Mouse (Mus musculus): ENCODE results near the gene Zfp414.
"Not testable (repeated sequence)": the region's sequence is repeated elsewhere in the genome, so short reads cannot be mapped to it uniquely, and the experiment has no call there.

The Zfp414 gene

DNA sequence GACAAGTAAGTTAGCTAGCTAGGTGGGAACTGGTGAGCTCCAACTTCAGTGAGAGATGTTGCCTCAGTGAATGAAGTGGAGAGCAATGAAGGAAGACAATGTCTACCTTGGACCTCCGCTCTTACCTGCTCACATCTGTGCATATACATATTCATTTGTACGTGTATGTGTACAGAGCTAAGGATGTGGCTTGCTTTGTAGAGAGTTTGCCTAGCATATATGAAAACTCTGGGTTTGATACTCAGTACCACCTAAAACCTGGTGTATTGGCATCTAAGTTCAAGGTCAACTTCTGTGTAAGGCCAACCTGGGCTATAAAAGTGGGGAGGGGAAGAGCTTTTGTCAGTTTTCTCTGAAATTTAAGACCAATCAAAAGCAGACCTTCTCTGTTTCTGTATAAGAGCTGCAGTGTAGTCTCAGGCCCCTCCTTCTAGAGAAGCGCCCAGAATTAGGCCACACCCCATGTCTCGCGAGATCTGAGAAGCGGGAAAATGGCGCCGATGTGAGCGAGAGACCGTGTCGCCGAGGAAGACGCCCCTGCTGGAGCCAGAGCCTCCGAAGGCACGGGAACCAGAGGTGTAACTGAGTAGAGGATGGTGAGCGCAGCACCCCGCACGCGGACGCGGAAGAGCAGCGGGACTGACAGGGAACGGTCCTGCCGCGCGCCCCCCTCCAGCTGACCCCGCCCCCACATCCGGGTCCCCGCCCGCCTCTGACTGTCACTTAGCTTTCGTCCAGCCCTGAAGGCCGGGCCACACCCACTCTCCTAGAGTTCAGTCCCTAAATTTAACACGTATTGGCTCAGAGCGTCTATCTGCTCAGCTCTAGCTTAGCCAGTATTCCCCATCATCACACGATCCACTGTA, at the start of gene Zfp414:
Gene Zfp414 (plus strand): TSS at position 470 of the 866 bp plus-strand sequence.
- DNase-seq, result peak; percentile 88

DNA sequence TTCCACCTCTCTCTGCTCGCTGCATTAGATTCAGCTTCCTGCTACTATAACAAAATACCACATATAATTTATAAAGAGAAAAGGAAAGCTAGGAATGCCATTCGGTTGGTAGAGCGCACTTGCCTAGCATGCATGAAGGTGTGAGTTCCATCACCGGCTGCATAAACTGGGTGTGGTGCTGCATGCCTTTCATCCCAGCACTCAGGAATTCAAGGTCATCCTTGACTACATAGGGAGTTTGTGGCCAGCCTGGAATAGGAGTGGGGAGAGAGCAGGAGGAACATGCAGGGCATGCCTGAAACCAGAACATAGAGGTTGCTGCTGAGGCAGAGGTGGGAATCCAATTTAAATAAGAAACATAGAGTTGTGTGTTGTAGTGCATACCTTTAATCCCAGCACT, 44.8 kb upstream of the Zfp414 start:
- no peak for DNase-seq

GRCm38 (mm10) chr17:33586011-33586410, 42.9 kb upstream of the Zfp414 start:
- DNase-seq, result no peak

DNA sequence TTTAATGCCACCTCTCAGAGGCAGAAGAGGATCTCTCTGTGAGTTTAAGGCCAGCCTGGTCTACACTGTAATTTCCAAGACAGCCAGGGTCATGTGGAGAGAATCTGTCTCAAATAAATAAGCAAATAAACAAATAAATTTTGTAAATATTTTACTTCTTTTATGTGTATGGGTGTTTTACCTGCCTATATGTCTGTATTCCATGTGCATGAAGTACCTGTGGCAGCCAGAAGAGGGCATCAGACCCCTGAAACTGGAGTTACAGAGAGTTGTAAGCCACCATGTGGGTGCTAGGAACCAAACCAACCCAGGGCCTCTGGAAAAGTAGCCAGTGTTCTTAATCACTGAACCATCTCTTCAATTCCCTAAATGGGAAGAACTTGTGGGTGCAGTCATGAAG, 31.6 kb upstream of the Zfp414 start:
- no peak for DNase-seq

DNA sequence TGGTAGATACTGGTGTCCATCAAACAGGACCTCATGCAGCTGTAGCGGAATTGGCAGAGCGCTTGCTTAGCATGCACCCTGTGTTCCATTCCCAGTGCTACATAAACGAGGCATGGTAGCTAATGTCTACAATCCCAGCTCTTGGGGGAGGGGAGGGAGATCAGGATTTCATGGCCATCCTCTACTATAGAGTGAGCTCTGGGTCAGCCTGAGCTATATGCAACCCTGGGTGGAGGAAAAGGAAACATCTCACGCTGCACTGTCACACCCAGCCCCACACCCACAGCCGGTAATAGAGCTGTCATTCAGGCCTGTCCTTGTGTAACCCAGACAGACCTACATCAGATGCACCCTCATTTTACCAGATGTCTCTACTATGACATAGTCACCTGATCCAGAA, 30.4 kb upstream of the Zfp414 start:
- DNase-seq, result no peak

DNA sequence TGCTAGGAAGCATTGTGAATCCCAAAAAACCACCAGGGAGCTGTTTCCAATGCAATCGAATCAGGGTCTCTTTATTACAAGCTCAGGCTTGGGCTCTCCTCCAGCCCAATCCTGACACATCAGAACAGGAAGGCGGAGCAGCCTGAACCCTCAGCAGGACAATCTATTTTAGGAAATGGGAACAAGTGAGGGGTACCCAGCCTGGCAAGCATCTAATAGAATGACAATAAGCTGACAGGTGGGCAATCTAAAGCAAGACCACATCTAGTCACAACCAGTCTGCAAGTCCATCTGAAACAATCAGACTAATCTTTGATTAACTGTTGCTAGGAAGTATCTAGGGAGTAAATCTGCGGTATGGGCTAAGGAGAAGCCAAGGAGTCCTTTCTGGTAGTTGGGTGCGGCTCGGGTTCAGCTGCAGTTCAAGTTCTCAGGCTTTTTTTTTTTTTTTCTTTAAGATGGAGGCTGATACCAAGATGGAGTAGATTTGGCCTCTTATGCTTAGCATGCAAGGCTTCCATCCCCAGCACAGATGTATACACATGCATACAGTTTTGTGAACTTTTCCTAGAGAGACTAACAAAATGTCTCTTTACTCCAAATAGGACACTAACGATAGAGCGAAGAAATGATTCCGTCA, 28.9 kb upstream of the Zfp414 start:
- no peak for DNase-seq

GRCm38 (mm10) chr17:33600831-33601230, 28.1 kb upstream of the Zfp414 start:
- no peak for DNase-seq

DNA sequence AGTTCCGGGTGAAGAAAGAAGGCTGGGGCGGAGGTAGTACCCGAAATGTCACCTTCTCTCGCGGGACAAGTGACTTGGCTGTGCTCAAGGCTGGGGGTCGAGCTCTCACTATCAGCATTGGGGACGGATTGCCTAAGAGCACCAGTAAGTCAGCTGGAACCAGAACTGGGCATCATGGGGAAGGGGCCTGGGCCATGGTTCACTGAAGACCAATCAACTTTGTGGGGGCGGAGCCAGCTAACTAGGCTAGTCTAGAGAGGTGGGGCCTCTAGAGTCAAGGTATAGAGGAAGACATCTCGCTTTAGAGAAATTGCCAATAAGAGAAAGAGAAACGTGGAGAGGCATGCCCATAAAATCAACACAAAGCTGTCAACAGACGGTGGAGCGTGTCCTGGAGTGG, 26.9 kb upstream of the Zfp414 start:
- no peak for DNase-seq

DNA sequence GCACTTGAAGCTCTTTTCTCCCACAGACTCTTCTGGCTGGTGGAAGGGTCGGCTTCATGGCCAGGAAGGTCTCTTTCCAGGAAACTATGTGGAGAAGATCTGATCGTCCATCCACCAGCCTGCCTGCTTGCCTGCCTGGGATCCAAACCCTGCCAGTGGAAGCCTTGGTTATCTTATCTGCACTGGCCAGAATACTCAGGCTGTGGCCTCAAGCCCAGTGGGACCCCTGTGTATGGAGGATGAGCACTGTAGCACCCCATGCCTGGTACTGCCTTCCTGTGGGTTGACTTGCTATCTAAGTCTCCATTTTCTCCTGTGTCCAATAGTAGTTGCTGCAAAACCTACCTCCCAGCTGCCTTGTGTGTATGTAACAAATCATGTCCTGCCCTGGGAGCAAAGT, 21.6 kb upstream of the Zfp414 start:
- no peak for DNase-seq

GRCm38 (mm10) chr17:33610548-33610947, 18.3 kb upstream of the Zfp414 start:
- DNase-seq, result no peak

GRCm38 (mm10) chr17:33613726-33614125, 15.2 kb upstream of the Zfp414 start:
- not testable (repeated sequence) for DNase-seq

DNA sequence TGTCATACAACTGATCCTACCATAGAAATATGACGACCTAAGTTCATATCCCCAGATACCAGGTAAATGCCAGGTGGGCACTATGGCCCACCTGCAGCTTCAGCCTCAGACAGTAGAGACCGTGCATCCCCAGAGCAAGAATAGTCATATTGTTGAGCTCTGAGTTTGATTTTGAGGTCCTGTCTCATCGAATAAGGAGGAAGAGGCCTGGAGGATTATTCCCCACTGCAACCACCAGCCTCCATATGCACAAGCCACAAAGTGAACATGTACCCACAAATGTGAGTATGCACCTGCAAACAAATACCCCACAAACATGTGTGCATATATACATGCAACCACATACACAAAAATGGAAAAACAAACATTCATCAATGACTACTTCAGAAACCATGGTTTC, 1.6 kb upstream of the Zfp414 start:
- DNase-seq, result no peak

- peak; percentile 15 for DNase-seq
Measured at GRCm38 (mm10) chr17:33629487-33630125, 716 bp downstream of the Zfp414 start.

- DNase-seq, result no peak
Measured at GRCm38 (mm10) chr17:33630171-33630895, 1.4 kb downstream of the Zfp414 start.

DNA sequence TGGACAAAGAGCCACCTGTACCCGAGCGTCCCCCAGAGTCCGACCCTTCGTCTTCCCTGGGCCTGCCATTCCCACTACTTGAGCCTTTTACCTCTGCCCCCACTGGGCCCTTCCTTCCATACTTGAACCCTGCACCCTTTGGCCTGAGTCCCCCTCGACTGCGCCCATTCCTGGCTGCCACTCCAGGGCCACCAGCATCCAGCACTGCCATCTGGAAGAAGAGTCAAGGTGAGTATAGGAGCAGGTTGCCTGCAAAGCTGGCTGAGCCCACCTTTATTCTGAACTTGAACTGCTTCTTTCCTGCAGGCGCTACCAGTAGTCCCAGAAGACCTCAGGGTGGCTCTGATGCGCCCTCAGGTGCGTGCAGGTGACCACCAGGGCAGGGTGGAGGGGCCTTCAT, 2.3 kb downstream of the Zfp414 start:
- peak; percentile 14 for DNase-seq

GRCm38 (mm10) chr17:33631796-33632195, 2.9 kb downstream of the Zfp414 start:
- peak; percentile 15 for DNase-seq

GRCm38 (mm10) chr17:33637038-33637437, 8.1 kb downstream of the Zfp414 start:
- DNase-seq, result peak; percentile 22

GRCm38 (mm10) chr17:33637516-33638276, 8.8 kb downstream of the Zfp414 start, which contains the start of gene Pram1:
TSS of gene Pram1 (plus strand) at chr17:33638056.
- no peak for DNase-seq

GRCm38 (mm10) chr17:33639743-33640142, 10.9 kb downstream of the Zfp414 start:
- DNase-seq, result no peak

DNA sequence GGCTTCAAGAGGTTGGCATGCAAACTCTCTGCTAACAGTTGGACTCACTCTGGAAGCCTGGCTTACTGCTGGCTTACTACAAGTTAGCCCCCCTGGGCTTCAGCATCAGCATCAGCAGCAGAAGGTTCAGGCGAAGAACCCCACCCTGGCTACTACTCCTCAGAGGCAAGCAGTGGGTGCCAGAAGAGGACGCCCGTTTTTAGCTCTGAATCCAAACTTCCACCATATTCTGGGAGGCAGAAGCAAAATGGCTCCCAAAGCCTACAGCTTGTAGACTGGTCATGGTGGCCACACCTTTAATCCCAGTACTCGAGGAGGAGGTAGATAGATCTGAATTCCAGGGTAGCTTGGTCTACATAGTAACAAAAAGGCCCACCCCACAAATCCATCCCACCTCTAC, 15.2 kb downstream of the Zfp414 start:
- DNase-seq, result no peak

GRCm38 (mm10) chr17:33645073-33645472, 16.2 kb downstream of the Zfp414 start:
- DNase-seq, result no peak

DNA sequence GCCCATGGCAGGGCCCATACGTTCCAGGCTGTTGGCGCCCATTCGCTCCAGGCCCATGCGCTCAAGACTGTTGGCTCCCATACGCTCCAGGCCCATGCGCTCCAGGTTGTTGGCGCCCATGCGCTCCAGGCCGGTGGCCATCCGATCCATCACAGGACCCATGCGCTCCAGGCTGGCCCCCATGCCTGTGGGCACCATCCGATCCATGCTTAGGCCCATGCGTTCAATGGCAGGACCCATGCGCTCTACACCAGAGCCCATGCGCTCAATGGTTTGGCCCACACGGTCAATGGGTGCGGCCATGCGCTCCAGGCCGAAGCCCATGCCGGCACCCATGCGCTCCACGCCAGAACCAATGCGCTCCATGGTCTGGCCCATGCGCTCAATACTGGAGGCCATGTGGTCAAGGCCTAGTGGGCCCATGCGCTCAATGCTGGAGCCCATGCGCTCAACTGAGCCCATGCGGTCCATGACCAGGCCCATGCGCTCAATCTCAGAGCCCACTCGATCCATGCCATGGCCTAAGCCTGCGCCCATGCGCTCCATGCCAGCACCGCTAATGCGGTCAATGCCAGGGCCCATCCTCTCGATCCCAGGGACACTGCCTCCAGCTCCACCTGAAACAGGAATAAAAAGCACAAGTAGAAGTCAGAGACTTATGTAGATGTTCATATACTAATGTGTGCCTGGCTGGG, 21.0 kb downstream of the Zfp414 start:
- no peak for DNase-seq

Measured in right cerebral cortex, postnatal 14 days (tissue).